Mouse (Mus musculus): ENCODE results near the gene Unc13d. TPM values are rescaled to one million over a fixed set of nuclear protein-coding genes. Genes with fewer than 3 reads are reported as not detected.

Gene Unc13d
- total RNA-seq, 4 experiments from 2014 or later, result 0.34 to 0.56 (median 0.46) TPM

DNA sequence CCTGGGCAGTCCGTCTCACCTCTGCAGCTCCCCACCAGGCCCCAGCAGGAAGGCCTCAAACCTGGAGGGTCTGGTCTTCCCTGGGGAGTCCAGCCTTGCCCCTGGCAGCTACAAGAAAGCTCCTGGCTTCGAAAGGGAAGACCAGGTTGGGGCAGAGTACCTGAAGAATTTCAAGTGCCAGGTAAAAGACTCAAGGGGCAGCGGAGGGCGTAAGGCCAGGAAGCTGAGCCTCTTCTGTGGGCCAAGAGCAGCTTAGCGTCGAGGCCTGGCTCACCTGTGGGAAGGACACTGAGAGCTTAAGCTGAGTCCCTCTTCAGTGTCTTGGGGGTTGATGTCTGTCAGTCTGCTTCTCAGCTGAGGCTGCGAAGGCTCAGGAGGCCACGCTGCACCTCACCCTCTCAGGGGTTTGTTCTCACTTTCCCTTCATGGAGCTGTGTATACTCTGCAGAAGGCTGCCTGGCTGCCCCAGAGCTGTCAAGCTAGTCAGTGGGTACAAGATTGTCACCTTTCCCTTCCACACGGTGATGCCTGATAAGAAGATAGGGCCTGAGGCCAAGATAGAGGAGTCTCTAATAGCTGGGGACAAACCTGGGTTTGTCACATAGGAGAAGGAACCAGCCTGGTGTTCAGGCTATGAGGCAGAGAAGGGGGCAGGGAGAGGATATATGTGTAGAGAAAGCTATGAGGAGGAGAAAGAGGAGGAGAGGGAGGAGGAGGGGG is 24.1 kb downstream of the Unc13d start:
- no peak for DNase-seq (ENCODE audit: low spot score in 2 of 2)

GRCm38 (mm10) chr11:116050196-116050595 is 27.6 kb downstream of the Unc13d start:
- DNase-seq (ENCODE audit: low spot score in 2 of 2), result no peak

GRCm38 (mm10) chr11:116049610-116050009 is 28.2 kb downstream of the Unc13d start:
- DNase-seq (ENCODE audit: low spot score in 2 of 2), result no peak

GRCm38 (mm10) chr11:116045173-116045572 is 32.6 kb downstream of the Unc13d start:
- DNase-seq (ENCODE audit: low spot score in 2 of 2), result no peak

GRCm38 (mm10) chr11:116043286-116043685 is 34.5 kb downstream of the Unc13d start:
- no peak for DNase-seq (ENCODE audit: low spot score in 2 of 2)

GRCm38 (mm10) chr11:116042372-116043138 is 35.2 kb downstream of the Unc13d start:
- DNase-seq (ENCODE audit: low spot score in 2 of 2), result no peak

GRCm38 (mm10) chr11:116041833-116042232 is 35.9 kb downstream of the Unc13d start:
- no peak for DNase-seq (ENCODE audit: low spot score in 2 of 2)

DNA sequence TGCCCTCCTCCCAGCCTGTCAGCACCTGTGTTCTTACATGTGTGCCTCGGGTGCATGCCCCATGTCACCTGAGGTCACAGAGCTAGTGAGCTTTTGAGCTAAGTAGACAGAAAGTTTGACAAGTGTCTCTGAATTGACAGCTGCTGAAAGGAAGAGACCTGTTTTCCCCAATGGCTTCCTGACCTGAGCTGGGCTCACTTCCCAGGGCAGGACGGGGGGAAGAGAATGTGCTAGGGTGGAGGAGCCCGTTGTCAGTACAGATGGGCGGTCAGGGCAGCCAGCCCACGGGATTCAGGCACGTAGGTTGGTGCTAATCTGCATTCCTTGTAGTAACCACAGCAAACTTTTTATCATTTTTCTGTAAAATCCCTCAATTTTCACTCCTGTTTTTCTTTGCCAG is 37.2 kb downstream of the Unc13d start:
- DNase-seq (ENCODE audit: low spot score in 2 of 2), result no peak

DNA sequence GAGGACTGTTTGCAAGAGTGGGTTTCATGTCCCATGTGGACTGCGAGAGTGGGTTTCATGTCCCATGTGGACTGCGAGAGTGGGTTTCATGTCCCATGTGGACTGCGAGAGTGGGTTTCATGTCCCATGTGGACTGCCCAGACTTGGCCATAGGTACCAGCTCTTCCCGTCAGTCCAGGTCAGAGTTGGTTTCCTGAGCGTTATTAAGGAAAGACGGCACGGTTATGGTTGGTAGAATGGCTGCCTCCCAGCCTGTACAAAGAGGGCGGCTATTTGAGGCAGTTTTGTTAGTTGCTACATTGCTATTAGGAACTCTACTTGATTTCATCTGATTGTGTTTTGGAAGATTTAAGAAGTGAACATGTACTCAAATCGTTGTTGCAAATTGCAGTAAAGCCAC is 39.9 kb downstream of the Unc13d start:
- DNase-seq (ENCODE audit: low spot score in 2 of 2), result no peak

- no peak for DNase-seq (ENCODE audit: low spot score in 2 of 2)
Measured at GRCm38 (mm10) chr11:116036671-116037070, 41.1 kb downstream of the Unc13d start.

GRCm38 (mm10) chr11:116034584-116034983 is 43.2 kb downstream of the Unc13d start:
- DNase-seq (ENCODE audit: low spot score in 2 of 2), result no peak

- DNase-seq (ENCODE audit: low spot score in 2 of 2), result peak in 1 of 2 experiments; percentile 21
Measured at GRCm38 (mm10) chr11:116030898-116031845, 46.6 kb downstream of the Unc13d start.

- DNase-seq (ENCODE audit: low spot score in 2 of 2), result peak; percentile 95 to 96
Measured at GRCm38 (mm10) chr11:116030088-116030897, 47.5 kb downstream of the Unc13d start, which contains the start of gene Unk. Gene Unk (plus strand): TSS chr11:116030322.

DNA sequence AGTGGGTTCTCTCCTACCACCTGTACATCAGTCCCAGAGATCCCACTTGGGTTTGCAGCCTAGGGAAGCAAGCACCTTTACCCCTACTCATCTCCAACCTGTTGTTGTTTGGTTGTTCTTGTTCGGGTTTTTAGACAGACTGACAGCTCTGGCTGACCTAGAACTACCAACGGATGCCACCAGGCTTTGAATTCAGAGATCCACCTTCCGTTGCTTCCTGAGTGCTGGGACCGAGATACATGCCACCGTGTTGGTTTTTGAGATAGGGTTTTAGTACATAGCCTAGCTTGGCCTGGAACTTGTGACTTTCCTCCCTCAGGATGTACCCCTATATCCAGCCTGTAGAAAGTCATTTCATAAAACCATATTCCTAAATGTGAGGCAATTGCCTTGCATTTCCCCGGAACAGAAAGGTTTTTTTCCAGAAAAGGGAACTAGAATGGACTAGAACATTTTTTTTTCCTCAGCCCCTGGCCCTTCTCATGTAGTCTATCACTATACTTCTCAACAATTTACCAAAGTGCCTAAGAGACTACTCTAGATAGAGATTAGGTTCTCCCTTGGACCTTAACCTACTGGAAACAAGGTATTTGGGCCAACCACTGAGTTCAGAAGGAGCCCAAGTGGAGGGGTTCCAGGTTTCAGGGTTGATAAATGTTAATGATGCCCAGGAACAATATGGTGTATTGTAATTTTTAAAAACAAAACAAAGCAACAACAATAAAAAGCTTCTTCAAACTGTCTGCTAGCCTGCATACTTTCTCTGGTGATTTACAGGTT is 48.5 kb downstream of the Unc13d start:
- DNase-seq (ENCODE audit: low spot score in 2 of 2), result no peak

DNA sequence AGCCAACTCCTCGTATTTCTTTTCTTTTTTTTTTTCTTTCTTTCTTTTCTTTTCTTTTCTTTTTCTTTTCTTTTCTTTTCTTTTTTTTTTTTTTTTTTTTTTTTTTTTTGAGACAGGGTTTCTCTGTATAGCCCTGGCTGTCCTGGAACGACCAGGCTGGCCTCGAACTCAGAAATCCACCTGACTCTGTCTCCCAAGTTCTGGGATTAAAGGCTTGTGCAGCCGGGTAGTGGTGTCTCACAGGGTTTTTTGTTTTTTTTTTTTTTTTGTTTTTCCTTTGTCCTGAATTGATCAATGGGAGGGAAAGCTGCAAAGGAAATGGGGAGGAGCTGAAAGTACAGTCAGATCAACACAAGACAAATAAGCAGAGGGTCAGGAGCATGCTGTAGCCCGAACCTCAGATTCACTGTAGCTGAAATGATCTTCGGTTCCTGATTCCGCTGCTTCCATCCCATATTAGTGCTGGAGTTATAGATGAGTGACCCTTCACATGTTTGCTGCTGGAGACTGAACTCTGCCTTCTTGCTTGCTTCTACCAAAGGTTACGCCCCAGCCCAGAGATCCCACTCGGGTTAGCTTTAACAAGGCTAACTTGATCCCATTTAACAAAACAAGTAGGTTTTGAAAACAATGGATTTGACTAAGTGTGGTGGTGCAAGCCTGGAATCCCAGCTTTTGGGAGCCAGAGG is 49.4 kb downstream of the Unc13d start:
- DNase-seq (ENCODE audit: low spot score in 2 of 2), result no peak

GRCm38 (mm10) chr11:116027756-116028155 is 50.0 kb downstream of the Unc13d start, which contains the start of gene H3f3b:
Gene H3f3b (minus strand): TSS chr11:116027962.
- DNase-seq (ENCODE audit: low spot score in 2 of 2), result no peak

DNA sequence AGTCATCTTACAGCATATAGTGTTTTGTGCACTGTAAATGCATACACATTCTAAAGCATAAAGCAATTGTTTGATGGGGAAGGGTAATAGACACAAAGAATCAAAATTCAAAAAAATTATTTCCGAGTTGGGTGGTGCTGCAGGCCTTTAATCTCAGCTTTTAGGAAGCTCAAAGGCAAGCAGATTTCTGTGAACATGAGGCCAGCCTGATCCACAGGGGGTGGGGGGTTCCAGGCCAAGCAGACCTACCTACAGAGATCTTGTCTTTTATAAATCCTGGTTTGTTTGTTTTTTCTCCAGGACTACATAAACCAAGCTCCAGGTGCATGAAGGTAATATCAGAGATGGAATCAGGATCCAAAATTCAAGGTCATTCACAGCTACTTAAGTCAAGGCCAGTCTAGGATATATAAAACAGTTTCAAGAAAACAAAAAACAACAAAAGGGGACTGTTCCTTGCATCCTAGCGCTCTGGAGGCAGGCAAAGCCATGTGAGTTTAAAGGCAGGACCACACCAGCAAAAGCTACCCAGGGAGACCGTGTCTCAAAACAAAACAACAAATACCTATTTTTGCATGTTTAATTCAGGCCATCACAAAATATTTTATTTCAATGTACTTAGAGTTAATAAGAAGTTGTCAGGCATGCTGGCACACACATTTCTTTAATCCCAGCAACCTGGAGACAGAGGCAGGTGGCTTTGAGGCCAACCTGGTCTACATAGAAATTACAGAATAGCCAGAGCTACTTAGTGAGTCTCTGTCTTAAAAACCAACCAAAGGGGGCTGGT is 52.5 kb downstream of the Unc13d start:
- no peak for DNase-seq (ENCODE audit: low spot score in 2 of 2)

- DNase-seq (ENCODE audit: low spot score in 2 of 2), result peak; percentile 93 to 96
Measured at GRCm38 (mm10) chr11:116024356-116024808, 53.4 kb downstream of the Unc13d start.
